Mouse (Mus musculus) kidney, postnatal 0 days (tissue): Measurements from ENCODE around the gene Pik3c2g. TPM values are rescaled to one million over a fixed set of nuclear protein-coding genes. Genes with fewer than 3 reads are reported as not detected.

Experiments
- ATAC-seq: fragments of 200-750 bp; cut with Nextera tagmentation; replicated peaks from 2 replicates; pipeline ENCODE4 v1.8.0; 2017; ENCODE audit warnings: low read depth, moderate number of reproducible peaks, moderate TSS enrichment, moderate library complexity; ENCODE audit not compliant: low FRiP score
- DNase-seq: peaks from one replicate; pipeline ENCODE4 v3.0.0-alpha.2; 2016; ENCODE audit warnings: low spot score
- H3K27ac ChIP-seq: fragments of 300-500 bp; sonication (generic); 2 replicates; pipeline ENCODE4 v1.5.1; 2014; ENCODE audit warnings: mild to moderate bottlenecking
- H3K27me3 ChIP-seq: fragments of 300-500 bp; sonication (generic); 2 replicates; pipeline ENCODE4 v1.6.1; 2014; ENCODE audit warnings: low read length, mixed read lengths; ENCODE audit not compliant: insufficient read depth
- H3K36me3 ChIP-seq: fragments of 300-500 bp; sonication (generic); 2 replicates; pipeline ENCODE4 v1.6.1; 2014; ENCODE audit warnings: low read length, mixed read lengths; ENCODE audit not compliant: insufficient read depth
- H3K4me1 ChIP-seq: fragments of 300-500 bp; sonication (generic); replicated peaks from 2 replicates; pipeline ENCODE4 v1.6.1; 2014; ENCODE audit warnings: antibody characterized with exemption, low read length, mixed read lengths; ENCODE audit not compliant: insufficient read depth
- H3K4me2 ChIP-seq: fragments of 300-500 bp; sonication (generic); 2 replicates; pipeline ENCODE4 v1.6.1; 2014; ENCODE audit warnings: mild to moderate bottlenecking, low read length, moderate library complexity, mixed read lengths
- H3K4me3 ChIP-seq: fragments of 300-500 bp; sonication (generic); replicated peaks from 2 replicates; pipeline ENCODE4 v1.5.1; 2014; ENCODE audit warnings: low read depth, low read length
- H3K9ac ChIP-seq: fragments of 300-500 bp; sonication (generic); 2 replicates; pipeline ENCODE4 v1.6.1; 2014; ENCODE audit warnings: low read depth, low read length
- H3K9me3 ChIP-seq: fragments of 300-500 bp; sonication (generic); replicated peaks from 2 replicates; pipeline ENCODE4 v1.6.1; 2016; ENCODE audit warnings: low read length, inconsistent platforms, mixed read lengths
- CTCF ChIP-seq: IDR thresholded peaks from 2 replicates; pipeline ENCODE4 v1.5.1; 2016; ENCODE audit warnings: antibody characterized with exemption, low read depth, mild to moderate bottlenecking, moderate library complexity
- WGBS: fragments of 180-500 bp; shearing (Covaris S2); extraction: QIAGEN DNeasy Blood & Tissue Kit; methylation state at CpG from one replicate; pipeline ENCODE4 v1.1.7; 2014; 5-methylcytosine and 5-hydroxymethylcytosine counted together
- polyA plus RNA-seq: library from polyadenylated mRNA; unstranded; fragments of >200 nt; fragmentation: Nextera tagmentation; extraction: Ambion mirVana; gene quantifications from 2 replicates; pipeline ENCODE4 v1.2.1, GENCODE M21; 2015

Pik3c2g gene
- polyA plus RNA-seq, 1 experiment from 2014 or later, result 0.28 TPM

- Histone ChIP-seq H3K9me3 (no peaks in the 10 kb centered on the region), H3K36me3 (no peaks in the 10 kb centered on the region), H3K27me3 (no peaks in the 10 kb centered on the region), H3K4me3 (no peak overlapping the region), H3K9ac (no peak overlapping the region), H3K4me1 (no peaks in the 10 kb centered on the region), H3K4me2 (no peak overlapping the region), H3K27ac (no peak overlapping the region)
- DNase-seq (peak; percentile 52), ATAC-seq (no peak)
- 42% methylated on average over 2 of the region's 2 CpGs for WGBS
- TF ChIP-seq CTCF, result peak; percentile 42
Observed at GRCm38 (mm10) chr6:139596433-139596832, 9.4 kb downstream of the Pik3c2g start.

GRCm38 (mm10) chr6:139599216-139599615 is 12.2 kb downstream of the Pik3c2g start:
- Histone ChIP-seq H3K27ac (no peak overlapping the region), H3K36me3 (no peaks in the 10 kb centered on the region), H3K9ac (no peak overlapping the region), H3K4me3 (no peak overlapping the region), H3K27me3 (no peaks in the 10 kb centered on the region), H3K4me1 (no peaks in the 10 kb centered on the region), H3K4me2 (no peak overlapping the region), H3K9me3 (no peaks in the 10 kb centered on the region)
- TF ChIP-seq CTCF, result no peak
- no peak for ATAC-seq
- DNase-seq, result no peak
- WGBS, result 63% methylated on average over 1 of the region's 1 CpGs

GRCm38 (mm10) chr6:139618774-139619173 is 31.8 kb downstream of the Pik3c2g start:
- ATAC-seq (no peak), DNase-seq (no peak)
- Histone ChIP-seq H3K4me3 (no peak overlapping the region), H3K27me3 (no peaks in the 10 kb centered on the region), H3K9me3 (no peaks in the 10 kb centered on the region), H3K36me3 (no peaks in the 10 kb centered on the region), H3K9ac (no peak overlapping the region), H3K27ac (no peak overlapping the region), H3K4me2 (no peak overlapping the region), H3K4me1 (no peaks in the 10 kb centered on the region)
- TF ChIP-seq CTCF, result no peak
- 85% methylated on average over 4 of the region's 4 CpGs for WGBS

GRCm38 (mm10) chr6:139624756-139625155 is 37.7 kb downstream of the Pik3c2g start:
- ATAC-seq, result no peak
- DNase-seq, result no peak
- H3K4me1 ChIP-seq, result no peaks in the 10 kb centered on the region

GRCm38 (mm10) chr6:139634561-139634960 is 47.5 kb downstream of the Pik3c2g start:
- no peak for ATAC-seq
- no peak overlapping the region for H3K4me2 ChIP-seq
- H3K27me3 ChIP-seq, result no peaks in the 10 kb centered on the region
- DNase-seq, result no peak
- H3K9me3 ChIP-seq, result no peaks in the 10 kb centered on the region
- TF ChIP-seq CTCF, result peak; percentile 6; the same call in 1 of the 2 replicates
- no peak overlapping the region for H3K4me3 ChIP-seq
- no peak overlapping the region for H3K9ac ChIP-seq
- WGBS, result 86% methylated on average over 3 of the region's 3 CpGs
- no peaks in the 10 kb centered on the region for H3K36me3 ChIP-seq
- no peak overlapping the region for H3K27ac ChIP-seq
- H3K4me1 ChIP-seq, result no peaks in the 10 kb centered on the region

More at GRCm38 (mm10) chr6:139624756-139625155, 37.7 kb downstream of the Pik3c2g start:
- Histone ChIP-seq H3K4me2 (no peak overlapping the region), H3K36me3 (no peaks in the 10 kb centered on the region), H3K4me3 (no peak overlapping the region), H3K9me3 (no peaks in the 10 kb centered on the region), H3K27ac (no peak overlapping the region), H3K9ac (no peak overlapping the region), H3K27me3 (no peaks in the 10 kb centered on the region)
- no peak for TF ChIP-seq CTCF

GRCm38 (mm10) chr6:139655399-139655798 is 68.4 kb downstream of the Pik3c2g start:
- TF ChIP-seq CTCF, result peak; percentile 69
- Histone ChIP-seq H3K4me1 (no peaks in the 10 kb centered on the region), H3K4me3 (no peak overlapping the region), H3K27me3 (no peaks in the 10 kb centered on the region), H3K9ac (no peak overlapping the region), H3K4me2 (no peak overlapping the region), H3K27ac (no peak overlapping the region), H3K9me3 (no peaks in the 10 kb centered on the region), H3K36me3 (no peaks in the 10 kb centered on the region)
- ATAC-seq, result no peak
- WGBS, result 32% methylated on average over 4 of the region's 4 CpGs
- peak; percentile 61 for DNase-seq

GRCm38 (mm10) chr6:139662462-139662861 is 75.4 kb downstream of the Pik3c2g start:
- H3K27ac ChIP-seq, result no peak overlapping the region
- peak; percentile 78 for TF ChIP-seq CTCF
- no peak overlapping the region for H3K4me2 ChIP-seq
- DNase-seq (peak; percentile 61), ATAC-seq (peak; percentile 43; the same call in 1 of the 2 replicates)
- H3K9ac ChIP-seq, result no peak overlapping the region
- no peaks in the 10 kb centered on the region for H3K4me1 ChIP-seq
- no peak overlapping the region for H3K4me3 ChIP-seq
- H3K27me3 ChIP-seq, result no peaks in the 10 kb centered on the region
- H3K9me3 ChIP-seq, result no peaks in the 10 kb centered on the region
- H3K36me3 ChIP-seq, result no peaks in the 10 kb centered on the region
- WGBS, result 65% methylated on average over 1 of the region's 1 CpGs
